Mouse (Mus musculus) intestine, embryonic 16.5 days (tissue): ENCODE data around the gene A430078G23Rik. TPM values are rescaled to one million over a fixed set of nuclear protein-coding genes. Genes with fewer than 3 reads are reported as not detected.

ENCODE experiments used
- ATAC-seq: fragments of 200-750 bp; cut with Nextera tagmentation; 2 replicates; pipeline ENCODE4 v1.8.0; 2017; ENCODE audit warnings: moderate TSS enrichment, moderate library complexity
- H3K27ac ChIP-seq: fragments of 300-500 bp; sonication (generic); 2 replicates; pipeline ENCODE4 v1.5.1; 2014; ENCODE audit warnings: mild to moderate bottlenecking, low read length
- H3K27me3 ChIP-seq: fragments of 300-500 bp; sonication (generic); replicated peaks from 2 replicates; pipeline ENCODE4 v1.6.1; 2014; ENCODE audit warnings: low read length, control low read depth, mixed read lengths; ENCODE audit not compliant: control insufficient read depth, insufficient read depth
- H3K36me3 ChIP-seq: fragments of 300-500 bp; sonication (generic); 2 replicates; pipeline ENCODE4 v1.6.1; 2014; ENCODE audit warnings: low read length, control low read depth; ENCODE audit not compliant: control insufficient read depth, insufficient read depth
- H3K4me1 ChIP-seq: fragments of 300-500 bp; sonication (generic); 2 replicates; pipeline ENCODE4 v1.6.1; 2014; ENCODE audit warnings: low read length, control low read depth, mixed read lengths; ENCODE audit not compliant: control insufficient read depth, insufficient read depth
- H3K4me2 ChIP-seq: fragments of 300-500 bp; sonication (generic); 2 replicates; pipeline ENCODE4 v1.6.1; 2014; ENCODE audit warnings: low read depth, low read length, control low read depth
- H3K4me3 ChIP-seq: fragments of 300-500 bp; sonication (generic); 2 replicates; pipeline ENCODE4 v1.5.1; 2014; ENCODE audit warnings: mild to moderate bottlenecking, low read length
- H3K9ac ChIP-seq: fragments of 300-500 bp; sonication (generic); 2 replicates; pipeline ENCODE4 v1.6.1; 2014; ENCODE audit warnings: low read depth, low read length
- H3K9me3 ChIP-seq: fragments of 300-500 bp; sonication (generic); 2 replicates; pipeline ENCODE4 v1.6.1; 2016; ENCODE audit warnings: low read length, control low read depth; ENCODE audit not compliant: control insufficient read depth
- WGBS: fragments of 180-500 bp; shearing (Covaris S2); extraction: QIAGEN DNeasy Blood & Tissue Kit; methylation state at CpG from one replicate; pipeline ENCODE4 v1.1.7; 2014; 5-methylcytosine and 5-hydroxymethylcytosine counted together
- polyA plus RNA-seq: library from polyadenylated mRNA; unstranded; fragments of >200 nt; fragmentation: Nextera tagmentation; extraction: Ambion mirVana; gene quantifications from 2 replicates; pipeline ENCODE4 v1.2.1, GENCODE M21; 2015

Gene A430078G23Rik
- polyA plus RNA-seq, 1 experiment from 2014 or later, result 0.32 TPM

DNA sequence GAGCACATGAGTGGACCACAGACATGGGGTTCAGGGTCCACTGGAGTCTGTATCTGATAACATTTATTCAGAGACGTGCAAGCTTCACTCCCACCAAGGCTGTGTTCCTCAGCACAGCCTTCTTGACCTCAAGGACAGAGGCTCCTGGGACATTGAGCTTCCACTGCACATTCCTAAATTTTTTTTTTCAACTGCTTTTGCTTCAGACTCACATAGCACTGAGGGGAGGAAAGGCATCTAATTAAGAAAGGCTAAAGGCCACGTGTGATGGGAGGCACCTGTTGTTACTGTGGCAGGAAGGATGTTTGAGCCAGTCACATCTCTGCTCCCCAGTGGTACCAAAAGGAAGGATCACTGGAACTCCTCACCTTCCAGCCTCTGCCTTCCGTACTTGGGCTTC lies 77.9 kb downstream of the A430078G23Rik start:
- ATAC-seq, result no peak
- Histone ChIP-seq H3K36me3 (peaks cover 15% of the 10 kb centered on the region), H3K27ac (no peak overlapping the region), H3K4me2 (no peak overlapping the region), H3K9ac (no peak overlapping the region), H3K4me3 (no peak overlapping the region), H3K9me3 (no peaks in the 10 kb centered on the region), H3K4me1 (no peaks in the 10 kb centered on the region), H3K27me3 (no peaks in the 10 kb centered on the region)
- 79% methylated on average over 3 of the region's 3 CpGs for WGBS

DNA sequence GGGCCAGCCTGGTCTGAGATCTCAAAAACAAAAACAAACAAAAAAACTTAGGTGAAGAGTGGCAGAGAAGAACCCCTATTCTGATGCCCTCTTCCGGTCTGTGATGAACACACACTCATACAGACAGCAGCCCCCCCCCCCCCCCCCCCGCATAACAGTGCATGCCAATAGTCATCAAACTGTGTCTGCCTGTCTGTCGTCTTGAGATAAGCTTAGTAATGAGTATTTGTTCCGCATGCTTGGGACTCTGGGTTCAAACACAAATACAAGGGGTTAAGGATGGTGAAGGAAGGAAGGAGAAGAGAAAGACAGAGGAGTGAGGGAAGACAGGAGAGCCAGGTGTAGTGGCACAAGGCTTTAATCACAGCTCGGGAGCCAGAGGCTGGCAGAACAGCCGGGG lies 83.3 kb downstream of the A430078G23Rik start:
- ATAC-seq, result no peak
- H3K36me3 ChIP-seq, result peaks cover 28% of the 10 kb centered on the region
- H3K9me3 ChIP-seq, result no peaks in the 10 kb centered on the region
- no peak overlapping the region for H3K27ac ChIP-seq
- 87% methylated on average over 5 of the region's 6 CpGs for WGBS
- no peak overlapping the region for H3K9ac ChIP-seq
- H3K4me3 ChIP-seq, result no peak overlapping the region
- no peaks in the 10 kb centered on the region for H3K27me3 ChIP-seq
- no peaks in the 10 kb centered on the region for H3K4me1 ChIP-seq
- no peak overlapping the region for H3K4me2 ChIP-seq

DNA sequence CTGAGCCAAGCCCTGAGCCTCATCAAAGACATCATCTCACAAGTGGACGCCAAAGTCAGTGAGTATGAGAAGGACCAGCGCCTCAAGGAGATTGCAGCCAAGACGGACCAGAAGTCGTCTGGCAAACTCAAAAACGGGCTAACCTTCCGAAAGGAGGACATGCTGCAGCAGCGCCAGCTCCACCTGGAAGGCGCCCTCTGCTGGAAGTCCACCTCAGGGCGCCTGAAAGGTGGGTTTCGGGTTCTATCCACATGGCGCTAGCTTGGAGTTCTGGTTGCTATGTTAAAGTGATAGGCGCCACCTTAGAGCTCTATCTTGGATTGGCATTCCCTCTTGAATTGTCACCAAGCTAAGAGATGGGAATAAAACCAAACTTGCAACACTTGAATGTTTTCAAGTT lies 86.3 kb downstream of the A430078G23Rik start:
- 78% methylated on average over 12 of the region's 12 CpGs for WGBS
- ATAC-seq, result no peak
- peaks cover 25% of the 10 kb centered on the region for H3K36me3 ChIP-seq
- H3K4me1 ChIP-seq, result no peaks in the 10 kb centered on the region
- no peaks in the 10 kb centered on the region for H3K27me3 ChIP-seq
- no peak overlapping the region for H3K4me2 ChIP-seq
- no peak overlapping the region for H3K4me3 ChIP-seq
- H3K9ac ChIP-seq, result no peak overlapping the region
- no peaks in the 10 kb centered on the region for H3K9me3 ChIP-seq
- no peak overlapping the region for H3K27ac ChIP-seq

Other genes starting within 250 kb of the A430078G23Rik start
- 32.5 and 33.2 TPM in 2 replicates for gene Insr, start 73.8 kb upstream of the A430078G23Rik start, polyA plus RNA-seq
- gene Arhgef18, start 39.6 kb downstream of the A430078G23Rik start, polyA plus RNA-seq, result 8.2 and 8.4 TPM in 2 replicates
- 17.4 and 17.9 TPM in 2 replicates for gene Pex11g, start 114.3 kb downstream of the A430078G23Rik start, polyA plus RNA-seq
- gene Tex45, start 117.4 kb downstream of the A430078G23Rik start, polyA plus RNA-seq, result not detected in 2 replicates
- gene Zfp358, start 139.7 kb downstream of the A430078G23Rik start, polyA plus RNA-seq, result 30.3 and 31.4 TPM in 2 replicates
- gene Mcoln1, start 147.0 kb downstream of the A430078G23Rik start, polyA plus RNA-seq, result 73.6 and 94.9 TPM in 2 replicates
- 39.9 and 43.3 TPM in 2 replicates for gene Pnpla6, start 162.0 kb downstream of the A430078G23Rik start, polyA plus RNA-seq
- gene C330021F23Rik, start 214.6 kb downstream of the A430078G23Rik start, polyA plus RNA-seq, result 5.7 and 6.1 TPM in 2 replicates
- gene Camsap3, start 233.9 kb downstream of the A430078G23Rik start, polyA plus RNA-seq, result 23.4 and 26.1 TPM in 2 replicates